Mouse (Mus musculus) lung, adult 2 months (tissue): Measurements from ENCODE around the gene Fgd2.

Source experiments
- CTCF ChIP-seq: fragments of 200-500 bp; IDR thresholded peaks from 2 replicates; pipeline ENCODE4 v1.5.1; 2011; ENCODE audit warnings: mild to moderate bottlenecking, low read length, control low read depth; ENCODE audit not compliant: insufficient read depth
- POLR2A ChIP-seq: fragments of 200-500 bp; IDR thresholded peaks from 2 replicates; pipeline ENCODE4 v1.6.1; 2011; ENCODE audit warnings: low read depth, mild to moderate bottlenecking, control low read depth, low read length, borderline replicate concordance; ENCODE audit errors: extremely low read depth

DNA sequence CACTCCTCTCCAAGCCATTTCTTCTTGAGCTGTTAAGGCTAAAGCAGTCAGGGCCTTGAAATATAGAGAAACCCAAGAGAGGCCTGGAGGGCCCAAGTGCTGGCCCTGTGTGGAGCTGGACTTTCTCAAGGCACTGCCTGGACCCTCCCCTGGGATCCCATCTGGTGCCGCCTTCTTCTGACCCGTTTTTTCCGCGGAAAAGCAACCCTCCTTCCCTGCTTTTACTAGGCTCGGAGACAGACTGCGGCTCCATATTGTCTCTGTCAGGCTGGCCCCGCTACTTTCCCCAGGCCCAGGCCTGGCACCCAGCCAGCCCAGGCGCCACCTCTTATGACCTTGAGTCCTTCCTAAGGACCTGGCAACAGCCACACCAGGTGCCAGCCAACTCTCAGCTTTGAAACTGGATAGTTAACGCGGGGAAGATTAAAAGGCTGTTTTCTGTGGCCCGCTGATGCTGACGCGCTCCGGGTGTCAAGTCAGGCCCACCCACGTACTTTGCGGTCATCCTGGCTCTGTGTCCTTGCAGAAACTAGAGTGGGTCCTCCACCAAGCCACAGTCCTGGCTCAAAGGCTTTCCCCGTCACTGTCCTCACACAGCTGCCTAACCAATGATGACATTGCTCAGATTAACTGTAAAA, 4.8 kb upstream of the Fgd2 start:
- TF ChIP-seq CTCF (no peak), POLR2A (no peak)
